8 mouse cellular contexts compared by ENCODE assay signal in the genomic region with DNA sequence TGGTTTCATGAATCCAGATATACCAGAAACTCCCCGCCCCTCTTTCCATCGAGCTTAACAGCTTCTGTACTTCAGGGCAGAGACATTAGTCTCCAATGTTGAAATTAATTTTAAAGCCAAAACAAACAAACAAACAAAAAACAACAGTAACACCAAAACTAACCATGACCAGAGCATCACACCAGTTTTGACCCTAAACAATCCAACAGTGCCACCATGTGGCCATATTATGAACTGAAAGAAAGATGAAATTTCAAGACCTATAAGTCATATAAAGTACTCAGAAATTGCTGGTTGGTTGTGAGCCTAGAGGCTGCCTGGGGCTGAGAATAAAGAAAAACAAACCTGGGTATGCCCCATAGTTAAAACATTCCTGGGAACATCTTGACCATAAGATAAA.
DNase-seq lines count a peak whose midpoint lies in the region; ATAC-seq lines count a peak whose summit lies in the region.
"Not testable (repeated sequence)": the region's sequence is repeated elsewhere in the genome, so short reads cannot be mapped to it uniquely, and the experiment has no call there.

No protein-coding gene starts in this region.

- H3K27ac ChIP-seq in hindbrain, embryonic 11.5 days (ENCODE audit: low read depth, low read length) = not testable (repeated sequence)

- ATAC-seq in hindbrain, embryonic 11.5 days (ENCODE audit: low FRiP score) = not testable (repeated sequence)

- not testable (repeated sequence) for H3K9ac ChIP-seq in hindbrain, embryonic 11.5 days (ENCODE audit: low read depth, low read length)

- H3K4me3 ChIP-seq in hindbrain, embryonic 11.5 days (ENCODE audit: low read depth, low read length) = not testable (repeated sequence)

- DNase-seq in A20 (ENCODE audit: low read depth, low spot score) = peak; percentile 27
- DNase-seq in WW6 (ENCODE audit: low read depth, low spot score) = peak; percentile 0
- peak; percentile 39 for DNase-seq in cerebellum, adult 8-10 months
- peak; percentile 8 for DNase-seq in fibroblast of lung, adult 2 months (ENCODE audit: low read depth)
- DNase-seq in hindbrain, embryonic 11.5 days (ENCODE audit: low spot score) = peak; percentile 66
- peak; percentile 23 to 24 for DNase-seq in left cerebral cortex, adult 18-20 months (ENCODE audit: low spot score in 2 of 2)
- DNase-seq in lung, postnatal 25 days (ENCODE audit: low spot score) = peak; percentile 20
- peak; percentile 34 for DNase-seq in retina, postnatal 7 days (ENCODE audit: low read depth, low spot score)

- not testable (repeated sequence) for H3K4me2 ChIP-seq in hindbrain, embryonic 11.5 days (replicated peaks; ENCODE audit: low read depth, low read length)

- 14% methylated on average over 2 of the region's 2 CpGs for WGBS in hindbrain, embryonic 11.5 days

- not testable (repeated sequence) for H3K9me3 ChIP-seq in hindbrain, embryonic 11.5 days (ENCODE audit: control insufficient read depth, low read length)

- not testable (repeated sequence) for H3K4me1 ChIP-seq in hindbrain, embryonic 11.5 days (replicated peaks; ENCODE audit: control insufficient read depth, insufficient read depth, low read length)

- not testable (repeated sequence) for H3K36me3 ChIP-seq in hindbrain, embryonic 11.5 days (ENCODE audit: control insufficient read depth, insufficient read depth, low read length)

- H3K27me3 ChIP-seq in hindbrain, embryonic 11.5 days (ENCODE audit: control insufficient read depth, insufficient read depth, low read length) = not testable (repeated sequence)

Comparison
In these comparisons a context has a peak if more than half of its experiments do, and no peak if none do; other contexts are left out.
1. DNase-seq: peak in every context shown above with its lines; median percentile 66 in hindbrain, embryonic 11.5 days; 39 in cerebellum, adult 8-10 months; 34 in retina, postnatal 7 days; 27 in A20; 24 in left cerebral cortex, adult 18-20 months; 20 in lung, postnatal 25 days; 8 in fibroblast of lung, adult 2 months; 0 in WW6.